In genomic region chr1:80964376-80964775, GRCm38 (mm10) we compare ENCODE assay signal across 19 mouse cellular contexts.
DNase-seq lines count a peak whose midpoint lies in the region; ATAC-seq lines count a peak whose summit lies in the region.
"Had no signal": no experiment of that assay in that cellular context is flagged by ENCODE, and none has a peak within 500 bp of the region (broad histone marks: within the 10 kb centered on the region; RNA-seq: fewer than 3 reads in every experiment).

No protein-coding gene starts in this region.

- DNase-seq in frontal cortex, postnatal 10 days (ENCODE audit: low spot score in 2 of 2): no peak
- peak; percentile 8 for DNase-seq in left cerebral cortex, adult 11 months (ENCODE audit: low spot score)
- DNase-seq in left cerebral cortex, postnatal 36 days (ENCODE audit: low spot score in 2 of 2): no peak
- DNase-seq in right cerebral cortex, adult 2 months (ENCODE audit: low spot score in 2 of 2): peak; percentile 9 to 20
- no peak for DNase-seq in right cerebral cortex, postnatal 10 days (ENCODE audit: low spot score in 2 of 2)
- DNase-seq: B cell, adult 2 months; gastrocnemius, postnatal 14 days; heart, adult 2 months; heart, postnatal 14 days had no signal

- no peaks in the 10 kb centered on the region for H3K27me3 ChIP-seq in neural tube, embryonic 15.5 days (replicated peaks)
- H3K27me3 ChIP-seq: embryonic facial prominence, embryonic 12.5 days; forebrain, embryonic 15.5 days; heart, embryonic 15.5 days had no signal

- H3K4me2 ChIP-seq in neural tube, embryonic 15.5 days: no peak overlapping the region
- H3K4me2 ChIP-seq: embryonic facial prominence, embryonic 12.5 days; forebrain, embryonic 15.5 days; heart, embryonic 11.5 days; heart, embryonic 15.5 days; hindbrain, embryonic 14.5 days had no signal

- H3K36me3 ChIP-seq in neural tube, embryonic 15.5 days: no peaks in the 10 kb centered on the region
- H3K36me3 ChIP-seq: embryonic facial prominence, embryonic 12.5 days; forebrain, embryonic 15.5 days; G1E; heart, embryonic 15.5 days; hindbrain, embryonic 10.5 days had no signal

- intact Hi-C loops in left cerebral cortex, postnatal 36 days (cut with DNase I): no loop called here

- H3K4me3 ChIP-seq in neural tube, embryonic 15.5 days (replicated peaks): no peak overlapping the region
- H3K4me3 ChIP-seq: embryonic facial prominence, embryonic 12.5 days; forebrain, embryonic 15.5 days; heart, adult 2 months; heart, embryonic 15.5 days; hindbrain, embryonic 10.5 days had no signal

- H3K9me3 ChIP-seq in neural tube, embryonic 15.5 days (replicated peaks): no peaks in the 10 kb centered on the region
- H3K9me3 ChIP-seq: embryonic facial prominence, embryonic 12.5 days; forebrain, embryonic 15.5 days; heart, embryonic 15.5 days; hindbrain, embryonic 10.5 days had no signal

- no peaks in the 10 kb centered on the region for H3K4me1 ChIP-seq in neural tube, embryonic 15.5 days
- H3K4me1 ChIP-seq: embryonic facial prominence, embryonic 12.5 days; forebrain, embryonic 15.5 days; heart, embryonic 15.5 days; hindbrain, embryonic 10.5 days had no signal

- 85% methylated on average over 5 of the region's 5 CpGs for WGBS in neural tube, embryonic 15.5 days

- no peak overlapping the region for H3K9ac ChIP-seq in neural tube, embryonic 15.5 days (replicated peaks)
- H3K9ac ChIP-seq: embryonic facial prominence, embryonic 12.5 days; forebrain, embryonic 15.5 days; heart, embryonic 15.5 days; hindbrain, embryonic 14.5 days had no signal

- peak; percentile 97 for ATAC-seq in frontal cortex, adult (ENCODE audit: low TSS enrichment)
- ATAC-seq in neural tube, embryonic 15.5 days (ENCODE audit: low FRiP score): no peak
- ATAC-seq: CD4-positive, CD25-positive, alpha-beta regulatory T cell, adult 4 months had no signal

- no peak overlapping the region for H3K27ac ChIP-seq in neural tube, embryonic 15.5 days (replicated peaks)
- H3K27ac ChIP-seq: embryonic facial prominence, embryonic 12.5 days; forebrain, embryonic 15.5 days; heart, adult 2 months; heart, embryonic 15.5 days; hindbrain, embryonic 10.5 days; hindbrain, embryonic 14.5 days had no signal

Comparison
In these comparisons a context has a peak if more than half of its experiments do, and no peak if none do; other contexts are left out.
1. DNase-seq: peak in left cerebral cortex, adult 11 months (single experiment) and right cerebral cortex, adult 2 months (2 of 2); none in frontal cortex, postnatal 10 days (0 of 2), left cerebral cortex, postnatal 36 days (0 of 2) and right cerebral cortex, postnatal 10 days (0 of 2).